Mouse (Mus musculus): ENCODE measurements at regions not wholly inside any gene's neighbourhood (a gene's known extent, or its start where the extent isn't known, plus 50 kb on each side); places are given as distances from the start of the nearest gene placed in this dataset.

DNA sequence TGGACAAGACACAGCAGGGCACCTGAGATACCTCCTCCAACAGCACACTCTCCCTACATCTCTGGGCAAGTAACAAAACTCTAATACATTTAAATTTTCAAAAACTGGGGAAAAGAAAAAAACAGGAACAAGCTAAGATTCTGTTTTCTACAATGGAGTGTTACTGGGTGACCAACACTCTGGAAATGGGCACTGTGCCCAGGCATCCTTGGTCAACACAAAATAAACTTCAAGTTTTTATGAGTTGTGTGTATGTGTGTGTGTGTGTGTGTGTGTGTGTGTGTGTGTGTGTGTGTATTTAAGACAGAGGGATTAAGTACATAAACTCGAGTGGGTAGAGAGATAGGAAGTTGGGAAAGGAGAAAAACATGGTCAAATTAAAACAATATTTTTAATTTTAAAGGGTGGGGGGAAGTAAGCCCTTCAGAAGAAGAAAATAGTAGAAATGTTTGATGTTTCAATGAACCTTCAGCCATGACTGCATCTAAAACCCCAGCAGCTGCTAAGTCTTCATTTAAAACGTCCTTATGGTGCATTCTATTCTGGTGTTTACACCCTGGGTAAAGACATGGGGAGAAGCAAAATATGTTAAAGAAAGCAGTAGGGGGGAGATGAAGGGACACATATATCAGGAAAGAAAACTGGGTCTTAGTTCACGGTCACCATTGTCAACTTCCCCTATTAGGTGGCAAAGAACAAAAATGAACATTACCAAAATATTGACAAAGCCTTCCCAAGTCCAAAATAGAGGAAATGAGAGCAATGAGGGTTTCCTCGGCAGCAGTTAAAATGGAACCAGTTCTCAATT is 681.8 kb downstream of the Pdcd6ip start:
- H3K9ac ChIP-seq (replicated peaks), result no peak overlapping the region
- no peak for ATAC-seq (replicated peaks)
- H3K27ac ChIP-seq (replicated peaks), result no peak overlapping the region
- no peaks in the 10 kb centered on the region for H3K4me1 ChIP-seq
- no peak overlapping the region for H3K4me2 ChIP-seq (replicated peaks)
- no peak overlapping the region for H3K4me3 ChIP-seq
- no peaks in the 10 kb centered on the region for H3K27me3 ChIP-seq
- H3K36me3 ChIP-seq, result no peaks in the 10 kb centered on the region
- H3K9me3 ChIP-seq, result no peaks in the 10 kb centered on the region
- 72% methylated on average over 4 of the region's 4 CpGs for WGBS

- Histone ChIP-seq H3K36me3 (no peaks in the 10 kb centered on the region), H3K9ac (replicated peaks) (no peak overlapping the region), H3K27me3 (no peaks in the 10 kb centered on the region), H3K4me3 (no peak overlapping the region), H3K4me1 (no peaks in the 10 kb centered on the region; the same call in 1 of the 2 replicates), H3K27ac (replicated peaks) (no peak overlapping the region), H3K4me2 (replicated peaks) (no peak overlapping the region), H3K9me3 (no peaks in the 10 kb centered on the region)
- ATAC-seq (replicated peaks), result no peak
- 73% methylated on average over 6 of the region's 6 CpGs for WGBS
These were observed 686.0 kb downstream of the Pdcd6ip start for GRCm38 (mm10) chr9:113021866-113022645.

DNA sequence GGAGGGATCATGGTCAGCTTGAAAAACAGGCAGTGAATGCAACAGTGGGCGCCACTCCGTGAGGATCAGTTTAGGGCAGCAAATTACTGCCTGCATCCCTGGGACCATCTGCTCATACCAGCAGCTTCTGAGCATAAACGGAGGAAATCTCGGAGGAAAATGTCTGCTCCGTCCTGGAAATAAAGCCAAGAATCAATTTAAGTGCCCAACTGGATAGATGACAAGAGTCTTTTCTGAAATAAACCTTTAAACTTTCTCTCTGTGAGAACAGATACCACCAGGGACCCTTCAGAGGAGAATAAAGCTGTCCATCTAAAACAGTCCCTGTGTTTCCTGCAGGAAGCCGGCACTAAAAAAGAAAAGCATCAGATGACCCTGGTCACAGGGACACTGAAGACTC is 688.5 kb downstream of the Pdcd6ip start:
- ATAC-seq (replicated peaks), result no peak
- Histone ChIP-seq H3K27ac (replicated peaks) (peak overlapping the region; percentile 56; the same call in 1 of the 2 replicates), H3K9ac (replicated peaks) (no peak overlapping the region), H3K4me1 (no peaks in the 10 kb centered on the region; the same call in 1 of the 2 replicates), H3K9me3 (no peaks in the 10 kb centered on the region), H3K27me3 (no peaks in the 10 kb centered on the region), H3K36me3 (no peaks in the 10 kb centered on the region), H3K4me2 (replicated peaks) (no peak overlapping the region), H3K4me3 (no peak overlapping the region)
- WGBS, result 54% methylated on average over 6 of the region's 6 CpGs

GRCm38 (mm10) chr9:113008106-113008505 is 700.0 kb downstream of the Pdcd6ip start:
- no peak for ATAC-seq (replicated peaks)
- no peaks in the 10 kb centered on the region for H3K9me3 ChIP-seq
- H3K4me1 ChIP-seq, result no peaks in the 10 kb centered on the region
- no peaks in the 10 kb centered on the region for H3K36me3 ChIP-seq
- H3K4me2 ChIP-seq (replicated peaks), result no peak overlapping the region
- H3K9ac ChIP-seq (replicated peaks), result no peak overlapping the region
- H3K27me3 ChIP-seq, result no peaks in the 10 kb centered on the region
- WGBS, result 83% methylated on average over 4 of the region's 4 CpGs
- H3K4me3 ChIP-seq, result no peak overlapping the region
- H3K27ac ChIP-seq (replicated peaks), result no peak overlapping the region

DNA sequence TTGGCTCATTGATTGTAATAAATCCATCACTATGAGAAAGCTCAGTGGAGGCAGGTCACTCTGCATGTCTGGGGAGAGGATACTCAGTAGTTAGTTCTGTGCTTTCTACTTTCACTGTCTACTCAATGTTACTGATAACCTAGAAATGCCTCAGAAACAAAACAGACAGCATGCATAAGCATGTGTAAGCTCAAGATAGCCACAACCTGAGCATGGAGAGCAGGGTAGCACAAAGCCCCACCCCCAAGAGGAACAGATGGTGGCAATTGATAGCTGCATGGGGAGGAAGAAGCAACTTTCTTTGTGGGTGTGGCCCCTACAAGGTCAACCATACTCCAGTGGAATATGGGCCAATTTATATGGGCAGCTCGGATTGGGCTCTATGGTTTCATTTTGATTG is 711.9 kb downstream of the Pdcd6ip start:
- H3K9ac ChIP-seq (replicated peaks), result no peak overlapping the region
- H3K27me3 ChIP-seq, result no peaks in the 10 kb centered on the region
- H3K36me3 ChIP-seq, result no peaks in the 10 kb centered on the region
- H3K27ac ChIP-seq (replicated peaks), result no peak overlapping the region
- 92% methylated on average over 1 of the region's 1 CpGs for WGBS
- no peak overlapping the region for H3K4me3 ChIP-seq
- ATAC-seq (replicated peaks), result no peak
- H3K9me3 ChIP-seq, result no peaks in the 10 kb centered on the region
- H3K4me1 ChIP-seq, result no peaks in the 10 kb centered on the region
- no peak overlapping the region for H3K4me2 ChIP-seq (replicated peaks)

DNA sequence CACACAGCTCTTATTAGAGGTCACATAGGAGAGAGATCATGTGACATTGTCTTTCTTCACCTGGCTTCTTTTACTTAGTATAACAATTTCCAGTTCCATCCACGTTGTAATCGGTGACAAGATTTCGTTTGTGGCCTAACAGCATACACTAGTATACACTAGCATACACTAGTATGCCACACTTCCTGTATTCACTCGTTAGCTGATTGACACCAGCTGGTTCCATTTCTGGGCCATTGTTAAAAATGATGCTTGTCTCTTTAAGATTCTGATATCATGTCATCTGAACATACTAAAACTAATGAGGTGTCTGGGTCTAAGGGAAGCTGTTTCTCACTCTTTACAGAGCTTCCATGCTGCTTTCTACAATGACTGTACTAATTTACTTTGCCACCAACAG is 713.3 kb downstream of the Pdcd6ip start:
- H3K4me3 ChIP-seq, result no peak overlapping the region
- no peaks in the 10 kb centered on the region for H3K9me3 ChIP-seq
- 73% methylated on average over 4 of the region's 4 CpGs for WGBS
- no peaks in the 10 kb centered on the region for H3K27me3 ChIP-seq
- H3K9ac ChIP-seq (replicated peaks), result no peak overlapping the region
- H3K36me3 ChIP-seq, result no peaks in the 10 kb centered on the region
- no peak overlapping the region for H3K4me2 ChIP-seq (replicated peaks)
- no peak overlapping the region for H3K27ac ChIP-seq (replicated peaks)
- ATAC-seq (replicated peaks), result no peak
- no peaks in the 10 kb centered on the region for H3K4me1 ChIP-seq

GRCm38 (mm10) chr9:112993627-112994026 is 714.4 kb downstream of the Pdcd6ip start:
- Histone ChIP-seq H3K27ac (replicated peaks) (no peak overlapping the region), H3K4me3 (no peak overlapping the region), H3K9me3 (no peaks in the 10 kb centered on the region), H3K9ac (replicated peaks) (no peak overlapping the region), H3K4me2 (replicated peaks) (no peak overlapping the region), H3K27me3 (no peaks in the 10 kb centered on the region), H3K36me3 (no peaks in the 10 kb centered on the region), H3K4me1 (no peaks in the 10 kb centered on the region)
- no peak for ATAC-seq (replicated peaks)
- WGBS, result 88% methylated on average over 2 of the region's 2 CpGs

DNA sequence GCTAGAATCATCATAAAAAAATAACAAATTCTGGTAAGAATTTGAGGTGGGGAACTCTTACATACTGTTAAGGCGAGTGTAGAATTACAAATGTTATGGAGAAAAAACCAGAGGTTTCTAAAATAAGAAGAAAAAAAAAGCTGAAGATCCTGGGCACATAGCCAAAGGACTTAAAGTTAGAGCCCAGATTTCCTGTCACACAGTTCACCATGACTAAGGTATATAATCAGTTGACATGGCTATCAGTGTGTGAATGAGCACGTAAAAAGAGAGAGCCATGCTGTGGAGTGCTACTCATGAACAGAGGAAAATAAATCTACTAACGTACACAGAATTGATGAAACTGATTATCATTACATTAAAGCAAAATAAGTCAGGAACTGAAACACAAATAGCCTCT is 715.1 kb downstream of the Pdcd6ip start:
- H3K9ac ChIP-seq (replicated peaks), result no peak overlapping the region
- H3K27ac ChIP-seq (replicated peaks), result no peak overlapping the region
- H3K27me3 ChIP-seq, result no peaks in the 10 kb centered on the region
- H3K4me1 ChIP-seq, result no peaks in the 10 kb centered on the region
- H3K4me2 ChIP-seq (replicated peaks), result no peak overlapping the region
- no peaks in the 10 kb centered on the region for H3K9me3 ChIP-seq
- ATAC-seq (replicated peaks), result no peak
- no peaks in the 10 kb centered on the region for H3K36me3 ChIP-seq
- 64% methylated on average over 3 of the region's 3 CpGs for WGBS
- no peak overlapping the region for H3K4me3 ChIP-seq

DNA sequence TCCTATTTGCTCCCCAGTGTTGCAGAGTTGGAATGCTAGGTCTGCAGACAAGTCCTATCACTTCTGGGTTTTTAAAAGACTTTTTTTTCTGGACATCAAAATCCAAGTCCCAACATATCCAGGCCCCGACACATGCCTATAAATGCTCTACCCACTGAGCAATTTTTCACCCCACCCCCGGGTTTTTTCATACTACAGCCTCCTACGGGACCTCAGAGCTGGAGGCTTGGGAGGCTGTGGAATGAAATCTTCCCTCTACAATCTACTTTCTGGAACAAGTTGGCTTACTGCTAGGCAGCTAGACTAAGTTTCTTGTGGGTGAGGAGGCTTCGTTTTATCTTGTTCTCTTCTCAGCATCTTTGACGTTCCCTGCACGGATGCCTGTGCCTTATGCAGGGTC is 724.7 kb downstream of the Pdcd6ip start:
- H3K27me3 ChIP-seq, result no peaks in the 10 kb centered on the region
- no peak for ATAC-seq (replicated peaks)
- no peaks in the 10 kb centered on the region for H3K9me3 ChIP-seq
- H3K36me3 ChIP-seq, result no peaks in the 10 kb centered on the region
- no peaks in the 10 kb centered on the region for H3K4me1 ChIP-seq
- no peak overlapping the region for H3K4me3 ChIP-seq
- H3K4me2 ChIP-seq (replicated peaks), result no peak overlapping the region
- 94% methylated on average over 6 of the region's 6 CpGs for WGBS
- H3K9ac ChIP-seq (replicated peaks), result no peak overlapping the region
- no peak overlapping the region for H3K27ac ChIP-seq (replicated peaks)

- H3K36me3 ChIP-seq, result no peaks in the 10 kb centered on the region
- H3K4me3 ChIP-seq, result no peak overlapping the region
- no peaks in the 10 kb centered on the region for H3K9me3 ChIP-seq
- H3K9ac ChIP-seq (replicated peaks), result no peak overlapping the region
- no peaks in the 10 kb centered on the region for H3K27me3 ChIP-seq
- no peaks in the 10 kb centered on the region for H3K4me1 ChIP-seq
- ATAC-seq (replicated peaks), result no peak
- H3K27ac ChIP-seq (replicated peaks), result no peak overlapping the region
- 88% methylated on average over 1 of the region's 1 CpGs for WGBS
- H3K4me2 ChIP-seq (replicated peaks), result no peak overlapping the region
These were observed 715.8 kb upstream of the Arpp21 start for GRCm38 (mm10) chr9:112951567-112951966.

DNA sequence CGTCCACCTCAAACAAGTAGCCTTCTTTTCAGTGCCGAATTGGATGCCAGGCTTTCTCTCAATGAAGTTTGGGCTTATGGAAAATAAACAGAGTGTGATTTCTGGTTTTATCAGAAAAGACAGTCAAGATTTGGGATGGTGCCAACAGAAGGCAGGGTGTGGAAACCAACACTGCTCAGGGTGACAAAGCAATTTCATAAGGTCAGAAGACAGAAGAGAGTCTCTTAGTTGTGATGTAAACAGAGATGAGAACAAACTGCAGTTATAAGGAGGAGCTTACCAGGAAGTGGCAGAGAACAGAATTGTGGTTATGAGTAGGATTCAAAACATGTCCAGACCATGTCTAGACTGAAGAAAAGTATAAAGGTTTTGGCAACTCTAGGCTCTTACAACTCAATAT is 714.3 kb upstream of the Arpp21 start:
- 77% methylated on average over 2 of the region's 2 CpGs for WGBS
- no peak overlapping the region for H3K27ac ChIP-seq (replicated peaks)
- no peak for ATAC-seq (replicated peaks)

GRCm38 (mm10) chr9:112938781-112939180 is 703.0 kb upstream of the Arpp21 start:
- Histone ChIP-seq H3K27ac (replicated peaks) (no peak overlapping the region), H3K9ac (replicated peaks) (no peak overlapping the region), H3K4me3 (no peak overlapping the region), H3K4me1 (no peaks in the 10 kb centered on the region), H3K36me3 (no peaks in the 10 kb centered on the region), H3K9me3 (no peaks in the 10 kb centered on the region), H3K27me3 (no peaks in the 10 kb centered on the region), H3K4me2 (replicated peaks) (no peak overlapping the region)
- ATAC-seq (replicated peaks), result no peak

More for the DNA sequence above, 714.3 kb upstream of the Arpp21 start:
- no peaks in the 10 kb centered on the region for H3K36me3 ChIP-seq
- no peaks in the 10 kb centered on the region for H3K4me1 ChIP-seq
- no peaks in the 10 kb centered on the region for H3K27me3 ChIP-seq
- no peak overlapping the region for H3K9ac ChIP-seq (replicated peaks)
- H3K9me3 ChIP-seq, result no peaks in the 10 kb centered on the region
- no peak overlapping the region for H3K4me2 ChIP-seq (replicated peaks)
- no peak overlapping the region for H3K4me3 ChIP-seq

Measured in forebrain, embryonic 15.5 days (tissue).